Mouse (Mus musculus): ENCODE data around the gene Hsfy2. TPM values are rescaled to one million over a fixed set of nuclear protein-coding genes. Genes with fewer than 3 reads are reported as not detected.

Gene Hsfy2
- polyA plus RNA-seq, 1 experiment from 2014 or later, result not detected

GRCm38 (mm10) chr1:56671241-56671945 lies 34.2 kb upstream of the Hsfy2 start:
- WGBS, result 25% methylated on average over 8 of the region's 8 CpGs
- no peak; the same call in 1 of the 2 replicates for ATAC-seq (replicated peaks; ENCODE audit: low FRiP score, low read depth)
- peak; percentile 19 for DNase-seq (ENCODE audit: low spot score)
- Histone ChIP-seq H3K4me3 (replicated peaks; ENCODE audit: low read depth, low read length) (no peak overlapping the region), H3K27ac (no peak overlapping the region), H3K27me3 (ENCODE audit: insufficient read depth, low read length) (no peaks in the 10 kb centered on the region), H3K4me2 (ENCODE audit: low read length) (no peak overlapping the region), H3K9ac (ENCODE audit: low read depth, low read length) (no peak overlapping the region), H3K9me3 (replicated peaks; ENCODE audit: low read length) (no peaks in the 10 kb centered on the region), H3K36me3 (ENCODE audit: insufficient read depth, low read length) (no peaks in the 10 kb centered on the region), H3K4me1 (replicated peaks; ENCODE audit: insufficient read depth, low read length) (no peaks in the 10 kb centered on the region)
- TF ChIP-seq CTCF (IDR thresholded peaks at IDR 0.05; ENCODE audit: low read depth), result no peak

GRCm38 (mm10) chr1:56670509-56670908 lies 33.3 kb upstream of the Hsfy2 start:
- TF ChIP-seq CTCF (IDR thresholded peaks at IDR 0.05; ENCODE audit: low read depth), result no peak
- H3K36me3 ChIP-seq (ENCODE audit: insufficient read depth, low read length), result no peaks in the 10 kb centered on the region
- ATAC-seq (replicated peaks; ENCODE audit: low FRiP score, low read depth), result no peak
- WGBS, result 69% methylated on average over 5 of the region's 5 CpGs
- no peak overlapping the region for H3K4me2 ChIP-seq (ENCODE audit: low read length)
- no peaks in the 10 kb centered on the region for H3K9me3 ChIP-seq (replicated peaks; ENCODE audit: low read length)
- no peak overlapping the region for H3K9ac ChIP-seq (ENCODE audit: low read depth, low read length)
- H3K27me3 ChIP-seq (ENCODE audit: insufficient read depth, low read length), result no peaks in the 10 kb centered on the region
- no peak overlapping the region for H3K27ac ChIP-seq
- no peak for DNase-seq (ENCODE audit: low spot score)
- H3K4me1 ChIP-seq (replicated peaks; ENCODE audit: insufficient read depth, low read length), result no peaks in the 10 kb centered on the region
- no peak overlapping the region for H3K4me3 ChIP-seq (replicated peaks; ENCODE audit: low read depth, low read length)

- TF ChIP-seq CTCF (IDR thresholded peaks at IDR 0.05; ENCODE audit: low read depth), result no peak
- Histone ChIP-seq H3K9ac (ENCODE audit: low read depth, low read length) (no peak overlapping the region), H3K27me3 (ENCODE audit: insufficient read depth, low read length) (no peaks in the 10 kb centered on the region), H3K4me3 (replicated peaks; ENCODE audit: low read depth, low read length) (no peak overlapping the region), H3K27ac (no peak overlapping the region), H3K9me3 (replicated peaks; ENCODE audit: low read length) (no peaks in the 10 kb centered on the region), H3K4me2 (ENCODE audit: low read length) (no peak overlapping the region), H3K4me1 (replicated peaks; ENCODE audit: insufficient read depth, low read length) (no peaks in the 10 kb centered on the region), H3K36me3 (ENCODE audit: insufficient read depth, low read length) (no peaks in the 10 kb centered on the region)
- WGBS, result 84% methylated on average over 3 of the region's 3 CpGs
- ATAC-seq (replicated peaks; ENCODE audit: low FRiP score, low read depth) (no peak), DNase-seq (ENCODE audit: low spot score) (no peak)
These were observed 27.4 kb upstream of the Hsfy2 start for GRCm38 (mm10) chr1:56664606-56665005.

GRCm38 (mm10) chr1:56626824-56627223 lies 10.4 kb downstream of the Hsfy2 start:
- no peak for TF ChIP-seq CTCF (IDR thresholded peaks at IDR 0.05; ENCODE audit: low read depth)
- no peak overlapping the region for H3K9ac ChIP-seq (ENCODE audit: low read depth, low read length)
- H3K36me3 ChIP-seq (ENCODE audit: insufficient read depth, low read length), result no peaks in the 10 kb centered on the region
- DNase-seq (ENCODE audit: low spot score) (no peak), ATAC-seq (replicated peaks; ENCODE audit: low FRiP score, low read depth) (no peak)
- no peak overlapping the region for H3K4me2 ChIP-seq (ENCODE audit: low read length)
- no peak overlapping the region for H3K4me3 ChIP-seq (replicated peaks; ENCODE audit: low read depth, low read length)
- no peaks in the 10 kb centered on the region for H3K27me3 ChIP-seq (ENCODE audit: insufficient read depth, low read length)
- H3K9me3 ChIP-seq (replicated peaks; ENCODE audit: low read length), result no peaks in the 10 kb centered on the region
- no peak overlapping the region for H3K27ac ChIP-seq
- WGBS, result 86% methylated on average over 7 of the region's 7 CpGs
- no peaks in the 10 kb centered on the region for H3K4me1 ChIP-seq (replicated peaks; ENCODE audit: insufficient read depth, low read length)

- no peak overlapping the region for H3K4me2 ChIP-seq (ENCODE audit: low read length)
- no peak overlapping the region for H3K27ac ChIP-seq
- H3K4me3 ChIP-seq (replicated peaks; ENCODE audit: low read depth, low read length), result no peak overlapping the region
- no peaks in the 10 kb centered on the region for H3K9me3 ChIP-seq (replicated peaks; ENCODE audit: low read length)
- ATAC-seq (replicated peaks; ENCODE audit: low FRiP score, low read depth) (no peak), DNase-seq (ENCODE audit: low spot score) (no peak)
- no peaks in the 10 kb centered on the region for H3K36me3 ChIP-seq (ENCODE audit: insufficient read depth, low read length)
- H3K4me1 ChIP-seq (replicated peaks; ENCODE audit: insufficient read depth, low read length), result no peaks in the 10 kb centered on the region
- WGBS, result 71% methylated on average over 3 of the region's 3 CpGs
- no peaks in the 10 kb centered on the region for H3K27me3 ChIP-seq (ENCODE audit: insufficient read depth, low read length)
- no peak overlapping the region for H3K9ac ChIP-seq (ENCODE audit: low read depth, low read length)
- TF ChIP-seq CTCF (IDR thresholded peaks at IDR 0.05; ENCODE audit: low read depth), result no peak
These were observed 12.9 kb downstream of the Hsfy2 start for GRCm38 (mm10) chr1:56624304-56624703.

GRCm38 (mm10) chr1:56612384-56612783 lies 24.9 kb downstream of the Hsfy2 start:
- no peak overlapping the region for H3K4me2 ChIP-seq (ENCODE audit: low read length)
- no peak overlapping the region for H3K9ac ChIP-seq (ENCODE audit: low read depth, low read length)
- no peak for TF ChIP-seq CTCF (IDR thresholded peaks at IDR 0.05; ENCODE audit: low read depth)
- no peak overlapping the region for H3K4me3 ChIP-seq (replicated peaks; ENCODE audit: low read depth, low read length)
- no peaks in the 10 kb centered on the region for H3K9me3 ChIP-seq (replicated peaks; ENCODE audit: low read length)
- H3K27ac ChIP-seq, result no peak overlapping the region
- WGBS, result 79% methylated on average over 1 of the region's 1 CpGs
- DNase-seq (ENCODE audit: low spot score) (no peak), ATAC-seq (replicated peaks; ENCODE audit: low FRiP score, low read depth) (no peak)
- H3K27me3 ChIP-seq (ENCODE audit: insufficient read depth, low read length), result no peaks in the 10 kb centered on the region
- H3K36me3 ChIP-seq (ENCODE audit: insufficient read depth, low read length), result no peaks in the 10 kb centered on the region
- H3K4me1 ChIP-seq (replicated peaks; ENCODE audit: insufficient read depth, low read length), result no peaks in the 10 kb centered on the region

Measured in kidney, postnatal 0 days (tissue).